Mouse (Mus musculus): ENCODE measurements around the gene Astl. TPM values are rescaled to one million over a fixed set of nuclear protein-coding genes. Genes with fewer than 3 reads are reported as not detected.

The Astl gene
- polyA plus RNA-seq, 1 experiment from 2014 or later = not detected

GRCm38 (mm10) chr2:127370561-127371483 lies 32.4 kb downstream of the Astl start:
- H3K4me1 ChIP-seq = no peaks in the 10 kb centered on the region
- WGBS = 42% methylated on average over 9 of the region's 9 CpGs
- H3K27me3 ChIP-seq = peaks cover 19% of the 10 kb centered on the region
- no peak overlapping the region for H3K27ac ChIP-seq (replicated peaks)
- no peaks in the 10 kb centered on the region for H3K36me3 ChIP-seq
- H3K9ac ChIP-seq = no peak overlapping the region
- no peaks in the 10 kb centered on the region for H3K9me3 ChIP-seq (replicated peaks)
- H3K4me2 ChIP-seq (replicated peaks) = no peak overlapping the region
- no peak for ATAC-seq (ENCODE audit: insufficient number of reproducible peaks, low FRiP score, low TSS enrichment, low read depth)
- no peak overlapping the region for H3K4me3 ChIP-seq (replicated peaks)

- Histone ChIP-seq H3K4me1 (no peaks in the 10 kb centered on the region), H3K9ac (no peak overlapping the region), H3K9me3 (replicated peaks) (no peaks in the 10 kb centered on the region), H3K4me2 (replicated peaks) (no peak overlapping the region), H3K4me3 (replicated peaks) (no peak overlapping the region), H3K36me3 (no peaks in the 10 kb centered on the region), H3K27ac (replicated peaks) (no peak overlapping the region), H3K27me3 (peaks cover 13% of the 10 kb centered on the region)
- WGBS = 83% methylated on average over 1 of the region's 1 CpGs
- peak; percentile 21; the same call in 1 of the 2 replicates for ATAC-seq (ENCODE audit: insufficient number of reproducible peaks, low FRiP score, low TSS enrichment, low read depth)
These were observed 33.0 kb downstream of the Astl start for GRCm38 (mm10) chr2:127371484-127371861.

GRCm38 (mm10) chr2:127372082-127372481 lies 33.6 kb downstream of the Astl start:
- Histone ChIP-seq H3K4me1 (no peaks in the 10 kb centered on the region), H3K27ac (replicated peaks) (no peak overlapping the region), H3K27me3 (peaks cover 8% of the 10 kb centered on the region), H3K36me3 (no peaks in the 10 kb centered on the region), H3K9ac (no peak overlapping the region), H3K4me2 (replicated peaks) (no peak overlapping the region), H3K4me3 (replicated peaks) (no peak overlapping the region), H3K9me3 (replicated peaks) (no peaks in the 10 kb centered on the region)
- WGBS = 90% methylated on average over 2 of the region's 2 CpGs
- ATAC-seq (ENCODE audit: insufficient number of reproducible peaks, low FRiP score, low TSS enrichment, low read depth) = no peak

- Histone ChIP-seq H3K4me1 (no peaks in the 10 kb centered on the region), H3K36me3 (no peaks in the 10 kb centered on the region), H3K9me3 (replicated peaks) (no peaks in the 10 kb centered on the region), H3K4me2 (replicated peaks) (no peak overlapping the region), H3K27me3 (peaks cover 4% of the 10 kb centered on the region; the same call in 1 of the 2 replicates), H3K27ac (replicated peaks) (no peak overlapping the region), H3K9ac (no peak overlapping the region), H3K4me3 (replicated peaks) (no peak overlapping the region)
- 78% methylated on average over 3 of the region's 3 CpGs for WGBS
- no peak for ATAC-seq (ENCODE audit: insufficient number of reproducible peaks, low FRiP score, low TSS enrichment, low read depth)
These were observed 35.7 kb downstream of the Astl start for GRCm38 (mm10) chr2:127374131-127374530.

- peaks cover 4% of the 10 kb centered on the region; the same call in 1 of the 2 replicates for H3K27me3 ChIP-seq
- no peaks in the 10 kb centered on the region for H3K36me3 ChIP-seq
- 60% methylated on average over 3 of the region's 3 CpGs for WGBS
- H3K9ac ChIP-seq = no peak overlapping the region
- H3K4me1 ChIP-seq = no peaks in the 10 kb centered on the region
- ATAC-seq (ENCODE audit: insufficient number of reproducible peaks, low FRiP score, low TSS enrichment, low read depth) = no peak
- H3K9me3 ChIP-seq (replicated peaks) = no peaks in the 10 kb centered on the region
- H3K27ac ChIP-seq (replicated peaks) = no peak overlapping the region
- no peak overlapping the region for H3K4me2 ChIP-seq (replicated peaks)
- no peak overlapping the region for H3K4me3 ChIP-seq (replicated peaks)
These were observed 36.6 kb downstream of the Astl start for GRCm38 (mm10) chr2:127375087-127375486.

GRCm38 (mm10) chr2:127375759-127376341 lies 37.4 kb downstream of the Astl start:
- no peak overlapping the region for H3K4me2 ChIP-seq (replicated peaks)
- no peaks in the 10 kb centered on the region for H3K36me3 ChIP-seq
- no peaks in the 10 kb centered on the region for H3K4me1 ChIP-seq
- ATAC-seq (ENCODE audit: insufficient number of reproducible peaks, low FRiP score, low TSS enrichment, low read depth) = peak; percentile 13; the same call in 1 of the 2 replicates
- no peak overlapping the region for H3K9ac ChIP-seq
- H3K4me3 ChIP-seq (replicated peaks) = no peak overlapping the region
- 55% methylated on average over 7 of the region's 7 CpGs for WGBS
- no peaks in the 10 kb centered on the region for H3K9me3 ChIP-seq (replicated peaks)
- H3K27ac ChIP-seq (replicated peaks) = no peak overlapping the region
- H3K27me3 ChIP-seq = no peaks in the 10 kb centered on the region

GRCm38 (mm10) chr2:127376423-127377051 lies 38.1 kb downstream of the Astl start:
- ATAC-seq (ENCODE audit: insufficient number of reproducible peaks, low FRiP score, low TSS enrichment, low read depth) = no peak
- H3K36me3 ChIP-seq = no peaks in the 10 kb centered on the region
- H3K4me1 ChIP-seq = no peaks in the 10 kb centered on the region
- no peak overlapping the region for H3K4me2 ChIP-seq (replicated peaks)
- no peak overlapping the region for H3K9ac ChIP-seq
- WGBS = 71% methylated on average over 6 of the region's 6 CpGs
- no peaks in the 10 kb centered on the region for H3K9me3 ChIP-seq (replicated peaks)
- H3K4me3 ChIP-seq (replicated peaks) = no peak overlapping the region
- no peaks in the 10 kb centered on the region for H3K27me3 ChIP-seq
- no peak overlapping the region for H3K27ac ChIP-seq (replicated peaks)

- no peak for ATAC-seq (ENCODE audit: insufficient number of reproducible peaks, low FRiP score, low TSS enrichment, low read depth)
- 60% methylated on average over 7 of the region's 7 CpGs for WGBS
- Histone ChIP-seq H3K4me1 (no peaks in the 10 kb centered on the region), H3K4me3 (replicated peaks) (no peak overlapping the region), H3K36me3 (no peaks in the 10 kb centered on the region), H3K27me3 (no peaks in the 10 kb centered on the region), H3K27ac (replicated peaks) (no peak overlapping the region), H3K4me2 (replicated peaks) (no peak overlapping the region), H3K9me3 (replicated peaks) (no peaks in the 10 kb centered on the region), H3K9ac (no peak overlapping the region)
These were observed 39.6 kb downstream of the Astl start for GRCm38 (mm10) chr2:127377942-127378610.

- Histone ChIP-seq H3K36me3 (no peaks in the 10 kb centered on the region), H3K27ac (replicated peaks) (no peak overlapping the region), H3K4me2 (replicated peaks) (no peak overlapping the region), H3K9me3 (replicated peaks) (no peaks in the 10 kb centered on the region), H3K4me3 (replicated peaks) (no peak overlapping the region), H3K27me3 (no peaks in the 10 kb centered on the region), H3K4me1 (no peaks in the 10 kb centered on the region), H3K9ac (no peak overlapping the region)
- 53% methylated on average over 7 of the region's 7 CpGs for WGBS
- no peak for ATAC-seq (ENCODE audit: insufficient number of reproducible peaks, low FRiP score, low TSS enrichment, low read depth)
These were observed 40.2 kb downstream of the Astl start for GRCm38 (mm10) chr2:127378611-127378990.

GRCm38 (mm10) chr2:127379250-127379649 lies 40.8 kb downstream of the Astl start:
- Histone ChIP-seq H3K36me3 (no peaks in the 10 kb centered on the region), H3K4me2 (replicated peaks) (no peak overlapping the region), H3K4me3 (replicated peaks) (no peak overlapping the region), H3K9me3 (replicated peaks) (no peaks in the 10 kb centered on the region), H3K27ac (replicated peaks) (no peak overlapping the region), H3K9ac (no peak overlapping the region), H3K27me3 (no peaks in the 10 kb centered on the region), H3K4me1 (no peaks in the 10 kb centered on the region)
- no peak for ATAC-seq (ENCODE audit: insufficient number of reproducible peaks, low FRiP score, low TSS enrichment, low read depth)
- WGBS = 67% methylated on average over 3 of the region's 3 CpGs

- Histone ChIP-seq H3K9ac (no peak overlapping the region), H3K27me3 (no peaks in the 10 kb centered on the region), H3K27ac (replicated peaks) (no peak overlapping the region), H3K9me3 (replicated peaks) (no peaks in the 10 kb centered on the region), H3K4me2 (replicated peaks) (no peak overlapping the region), H3K4me1 (no peaks in the 10 kb centered on the region), H3K4me3 (replicated peaks) (no peak overlapping the region), H3K36me3 (no peaks in the 10 kb centered on the region)
- WGBS = 57% methylated on average over 7 of the region's 7 CpGs
- no peak; the same call in 1 of the 2 replicates for ATAC-seq (ENCODE audit: insufficient number of reproducible peaks, low FRiP score, low TSS enrichment, low read depth)
These were observed 45.4 kb downstream of the Astl start for GRCm38 (mm10) chr2:127383881-127384280.

Measured in embryonic facial prominence, embryonic 15.5 days (tissue).